Mouse (Mus musculus) myocyte (in vitro differentiated cells): ENCODE results near the gene Prr3. TPM values are rescaled to one million over a fixed set of nuclear protein-coding genes. Genes with fewer than 3 reads are reported as not detected.

ENCODE experiments used
- H3K27me3 ChIP-seq: one replicate; pipeline ENCODE4 v1.6.1; 2011; ENCODE audit not compliant: control insufficient read depth, insufficient read depth, insufficient read length
- H3K36me3 ChIP-seq: one replicate; pipeline ENCODE4 v1.6.1; 2011; ENCODE audit not compliant: control insufficient read depth, insufficient read depth
- H3K4me2 ChIP-seq: one replicate; pipeline ENCODE4 v1.6.1; 2011; ENCODE audit warnings: low read depth, control low read depth
- H3K4me3 ChIP-seq: one replicate; pipeline ENCODE4 v1.5.1; 2011; ENCODE audit warnings: mild to moderate bottlenecking, control low read depth, moderate library complexity
- H3K79me2 ChIP-seq: one replicate; pipeline ENCODE4 v1.6.1; 2011; ENCODE audit not compliant: control insufficient read depth, insufficient read depth
- H3ac ChIP-seq: one replicate; pipeline ENCODE4 v1.6.1; 2011; ENCODE audit not compliant: control insufficient read depth, insufficient read length
- CEBPB ChIP-seq: IDR thresholded peaks from 2 replicates; pipeline ENCODE4 v1.6.1; 2011; ENCODE audit warnings: mild to moderate bottlenecking, moderate library complexity; ENCODE audit not compliant: poor library complexity, insufficient read depth, severe bottlenecking
- E2F4 ChIP-seq: IDR thresholded peaks from one replicate; pipeline ENCODE4 v1.6.1; 2011; ENCODE audit warnings: mild to moderate bottlenecking, control low read depth, moderate library complexity; ENCODE audit not compliant: insufficient read depth
- MAX ChIP-seq: IDR thresholded peaks from one replicate; pipeline ENCODE4 v1.6.1; 2011; ENCODE audit warnings: low read depth, mild to moderate bottlenecking, control low read depth
- MYOD1 ChIP-seq, 3 experiments: IDR thresholded peaks; one replicate each; pipeline ENCODE4 v1.6.1; 2011; ENCODE audit warnings: control low read depth in 2 of 3, low read depth in 2 of 3, mild to moderate bottlenecking in 2 of 3, moderate library complexity in 1 of 3; ENCODE audit not compliant: insufficient read length in 2 of 3, control insufficient read depth in 1 of 3
- MYOG ChIP-seq, 3 experiments: IDR thresholded peaks; one replicate each; pipeline ENCODE4 v1.6.1; 2011; ENCODE audit warnings: control low read depth in 2 of 3, low read depth in 2 of 3, mild to moderate bottlenecking in 2 of 3; ENCODE audit not compliant: insufficient read length in 2 of 3, control insufficient read depth in 1 of 3, insufficient read depth in 1 of 3
- POLR2A ChIP-seq: IDR thresholded peaks from one replicate; pipeline ENCODE4 v1.6.1; 2011; ENCODE audit warnings: low read depth, mild to moderate bottlenecking, control low read depth, moderate library complexity; ENCODE audit not compliant: insufficient read length
- POLR2AphosphoS2 ChIP-seq: IDR thresholded peaks from one replicate; pipeline ENCODE4 v1.6.1; 2011; ENCODE audit warnings: low read depth, control low read depth; ENCODE audit not compliant: insufficient read length
- REST ChIP-seq: IDR thresholded peaks from one replicate; pipeline ENCODE4 v1.6.1; 2011; ENCODE audit warnings: mild to moderate bottlenecking, control low read depth, moderate library complexity; ENCODE audit not compliant: insufficient read depth, insufficient read length
- SRF ChIP-seq: IDR thresholded peaks from one replicate; pipeline ENCODE4 v1.6.1; 2011; ENCODE audit warnings: low read depth; ENCODE audit not compliant: control insufficient read depth, insufficient read length
- TCF12 ChIP-seq: IDR thresholded peaks from one replicate; pipeline ENCODE4 v1.6.1; 2011; ENCODE audit warnings: mild to moderate bottlenecking, control low read depth; ENCODE audit not compliant: poor library complexity, insufficient read depth, severe bottlenecking
- TCF3 ChIP-seq: IDR thresholded peaks from one replicate; pipeline ENCODE4 v1.6.1; 2011; ENCODE audit warnings: low read depth, control low read depth; ENCODE audit not compliant: insufficient read length
- USF1 ChIP-seq: IDR thresholded peaks from one replicate; pipeline ENCODE4 v1.6.1; 2011; ENCODE audit warnings: low read depth, mild to moderate bottlenecking, control low read depth, moderate library complexity
- polyA plus RNA-seq: library from polyadenylated mRNA; unstranded; fragments of >200 nt; fragmentation: generic; extraction: Trizol; gene quantifications from one replicate; pipeline ENCODE4 v1.2.1, GENCODE M21; 2012; ENCODE audit warnings: missing spikeins

The Prr3 gene
- polyA plus RNA-seq, 1 experiment = 14.1 TPM

- Histone ChIP-seq H3ac (no peak overlapping the region), H3K36me3 (no peaks in the 10 kb centered on the region), H3K4me3 (peak overlapping the region; percentile 74), H3K4me2 (peak overlapping the region; percentile 83), H3K27me3 (no peaks in the 10 kb centered on the region), H3K79me2 (peaks cover 41% of the 10 kb centered on the region)
- TF ChIP-seq POLR2AphosphoS2 (peak; percentile 85), MAX (no peak), POLR2A (peak; percentile 82)
These were observed 14.3 kb upstream of the Prr3 start for GRCm38 (mm10) chr17:35994175-35994878.

- no peak overlapping the region for H3ac ChIP-seq
These were observed 13.6 kb upstream of the Prr3 start for GRCm38 (mm10) chr17:35993675-35994074.

GRCm38 (mm10) chr17:35991781-35992180 is 11.7 kb upstream of the Prr3 start:
- Histone ChIP-seq H3K4me2 (no peak overlapping the region), H3K4me3 (no peak overlapping the region), H3K27me3 (no peaks in the 10 kb centered on the region), H3ac (no peak overlapping the region), H3K79me2 (peaks cover 19% of the 10 kb centered on the region), H3K36me3 (no peaks in the 10 kb centered on the region)
- TF ChIP-seq MYOG (IDR thresholded peaks at IDR 0.05; ENCODE audit: control insufficient read depth in 1 of 3, insufficient read depth in 1 of 3, insufficient read length in 2 of 3, low read depth in 2 of 3) (peak in 1 of 3 experiments; percentile 31), MYOD1 (IDR thresholded peaks at IDR 0.05; ENCODE audit: control insufficient read depth in 1 of 3, insufficient read length in 2 of 3, low read depth in 2 of 3) (no peak)

More at GRCm38 (mm10) chr17:35993675-35994074, 13.6 kb upstream of the Prr3 start:
- Histone ChIP-seq H3K4me3 (peak overlapping the region; percentile 74), H3K36me3 (no peaks in the 10 kb centered on the region), H3K27me3 (no peaks in the 10 kb centered on the region), H3K79me2 (peaks cover 35% of the 10 kb centered on the region), H3K4me2 (peak overlapping the region; percentile 83)
- TF ChIP-seq MYOG (IDR thresholded peaks at IDR 0.05; ENCODE audit: control insufficient read depth in 1 of 3, insufficient read depth in 1 of 3, insufficient read length in 2 of 3, low read depth in 2 of 3) (peak in 2 of 3 experiments; percentile 24 to 68), MYOD1 (IDR thresholded peaks at IDR 0.05; ENCODE audit: control insufficient read depth in 1 of 3, insufficient read length in 2 of 3, low read depth in 2 of 3) (peak in 2 of 3 experiments; percentile 70 to 71), POLR2AphosphoS2 (peak; percentile 25), MAX (no peak), CEBPB (no peak), POLR2A (no peak)

- Histone ChIP-seq H3ac (no peak overlapping the region), H3K4me2 (no peak overlapping the region), H3K4me3 (no peak overlapping the region), H3K27me3 (no peaks in the 10 kb centered on the region), H3K79me2 (peaks cover 32% of the 10 kb centered on the region), H3K36me3 (peaks cover 9% of the 10 kb centered on the region)
- no peak for TF ChIP-seq CEBPB
- no peak for TF ChIP-seq MYOD1 (IDR thresholded peaks at IDR 0.05; ENCODE audit: control insufficient read depth in 1 of 3, insufficient read length in 2 of 3, low read depth in 2 of 3)
- no peak for TF ChIP-seq POLR2A
- TF ChIP-seq POLR2AphosphoS2 = no peak
- TF ChIP-seq TCF3 = no peak
These were observed 1.7 kb upstream of the Prr3 start for GRCm38 (mm10) chr17:35981776-35982175.

- Histone ChIP-seq H3K4me3 (peak overlapping the region; percentile 95), H3K27me3 (no peaks in the 10 kb centered on the region), H3K36me3 (peaks cover 4% of the 10 kb centered on the region), H3K4me2 (peak overlapping the region; percentile 92), H3K79me2 (peaks cover 39% of the 10 kb centered on the region), H3ac (peak overlapping the region; percentile 38)
- TF ChIP-seq TCF3 (no peak), MAX (no peak), SRF (no peak), POLR2A (peak; percentile 39), POLR2AphosphoS2 (peak; percentile 30)
These were observed 323 bp upstream of the Prr3 start for GRCm38 (mm10) chr17:35980363-35980754.

GRCm38 (mm10) chr17:35978811-35979400 is 1.1 kb downstream of the Prr3 start:
- Histone ChIP-seq H3K27me3 (no peaks in the 10 kb centered on the region), H3K36me3 (peaks cover 4% of the 10 kb centered on the region), H3ac (peak overlapping the region; percentile 38), H3K4me3 (peak overlapping the region; percentile 95), H3K4me2 (peak overlapping the region; percentile 97), H3K79me2 (peaks cover 39% of the 10 kb centered on the region)
- TF ChIP-seq MYOD1 (IDR thresholded peaks at IDR 0.05; ENCODE audit: control insufficient read depth in 1 of 3, insufficient read length in 2 of 3, low read depth in 2 of 3) (no peak), POLR2AphosphoS2 (peak; percentile 55), MAX (no peak), TCF3 (no peak), MYOG (IDR thresholded peaks at IDR 0.05; ENCODE audit: control insufficient read depth in 1 of 3, insufficient read depth in 1 of 3, insufficient read length in 2 of 3, low read depth in 2 of 3) (no peak), CEBPB (0 out of 2 replicates have a peak, but pooled peaks have one; percentile 37), REST (no peak), POLR2A (no peak), TCF12 (no peak), USF1 (no peak), SRF (no peak), E2F4 (no peak)
